Mouse (Mus musculus): ENCODE measurements at regions not wholly inside any gene's neighbourhood (a gene's known extent, or its start where the extent isn't known, plus 50 kb on each side); places are given as distances from the start of the nearest gene placed in this dataset.

DNA sequence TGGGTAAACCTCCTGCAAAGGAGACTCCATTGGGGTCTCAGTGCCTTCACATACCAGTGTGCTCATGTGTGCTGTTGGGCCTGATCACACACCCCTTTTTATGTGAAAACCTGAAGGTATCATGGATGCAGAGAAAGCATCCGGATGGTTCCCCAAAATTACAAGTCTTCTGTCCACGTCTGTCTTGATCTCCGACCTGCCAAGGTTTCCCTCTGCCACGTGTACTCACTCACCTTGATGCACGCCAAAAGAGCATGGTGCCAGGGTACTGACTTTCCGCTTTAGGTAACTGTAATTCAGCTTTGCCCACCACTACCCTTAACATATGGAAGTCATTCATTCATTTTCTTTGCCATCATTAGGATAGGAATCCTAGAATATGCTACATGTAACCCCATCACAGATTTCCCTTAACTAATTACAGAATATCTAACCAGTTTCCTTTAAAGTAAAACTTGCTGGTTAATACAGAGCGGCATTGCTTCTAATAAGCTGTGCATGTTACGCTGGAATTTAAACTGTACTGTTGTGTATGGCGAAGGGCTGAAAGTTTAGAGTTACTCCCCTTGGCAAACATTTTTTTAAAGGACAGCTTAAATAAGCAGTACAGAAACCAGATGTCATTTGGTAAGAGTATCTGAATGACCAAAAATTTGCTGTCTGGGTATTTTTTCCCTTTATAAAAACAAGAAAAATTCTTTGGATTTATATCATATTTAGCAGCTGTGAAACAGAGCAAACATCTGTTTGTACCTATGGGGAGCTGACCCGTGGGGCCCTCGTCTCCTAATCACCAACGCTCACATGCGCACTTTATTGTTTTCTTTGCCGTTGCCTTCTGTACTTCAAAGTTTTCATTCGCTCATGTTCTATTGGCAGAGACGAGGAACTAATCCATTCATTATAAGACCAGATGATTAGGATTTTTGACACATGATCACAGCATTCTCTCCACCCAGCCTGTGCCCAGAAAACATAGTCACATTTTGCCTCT is 131.4 kb upstream of the Gm15217 start:
- TF ChIP-seq CTCF (IDR thresholded peaks at IDR 0.05; ENCODE audit: control insufficient read depth, insufficient read depth, insufficient replicate concordance, low read depth, low read length) (no peak), POLR2A (IDR thresholded peaks at IDR 0.05; ENCODE audit: control insufficient read depth, low read depth, low read length) (no peak)
